ENCODE assay signal across 22 mouse cellular contexts in the genomic region with DNA sequence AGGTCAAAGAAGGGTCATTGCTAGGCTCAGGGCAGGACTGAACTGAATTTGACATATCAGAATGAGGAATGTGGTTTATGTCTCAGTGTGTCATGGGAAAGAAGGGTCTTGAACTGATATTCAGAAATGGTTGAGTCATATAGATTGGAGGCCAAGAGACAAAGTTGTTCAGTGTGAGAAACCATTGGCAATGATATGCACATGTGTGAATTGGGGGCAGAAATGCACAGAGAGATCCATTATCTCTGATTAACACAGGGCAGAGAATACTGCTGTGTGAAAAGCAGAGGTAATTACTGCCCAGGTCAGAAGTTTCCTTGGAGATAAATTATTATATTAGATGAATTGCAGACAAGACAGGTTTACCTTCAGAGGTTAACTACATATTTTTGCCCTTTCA. TPM values are rescaled to one million over a fixed set of nuclear protein-coding genes. Genes with fewer than 3 reads are reported as not detected.
DNase-seq lines count a peak whose midpoint lies in the region; ATAC-seq and TF ChIP-seq lines count a peak whose summit lies in the region.
"Had no signal": no experiment of that assay in that cellular context is flagged by ENCODE, and none has a peak within 500 bp of the region (broad histone marks: within the 10 kb centered on the region; RNA-seq: fewer than 3 reads in every experiment).

No protein-coding gene starts in this region.

- no peak overlapping the region for H3K4me2 ChIP-seq in liver, embryonic 11.5 days
- H3K4me2 ChIP-seq in liver, postnatal 0 days (ENCODE audit: low read depth, low read length) = no peak overlapping the region
- H3K4me2 ChIP-seq in neural tube, embryonic 15.5 days = no peak overlapping the region
- H3K4me2 ChIP-seq: embryonic facial prominence, embryonic 12.5 days; forebrain, embryonic 15.5 days; heart, embryonic 13.5 days had no signal

- H3K4me1 ChIP-seq in liver, embryonic 11.5 days (replicated peaks; ENCODE audit: control insufficient read depth, insufficient read depth, low read length) = peaks cover 4% of the 10 kb centered on the region; the same call in 1 of the 2 replicates
- peaks cover 25% of the 10 kb centered on the region for H3K4me1 ChIP-seq in liver, postnatal 0 days (ENCODE audit: insufficient read depth)
- H3K4me1 ChIP-seq in neural tube, embryonic 15.5 days = no peaks in the 10 kb centered on the region
- H3K4me1 ChIP-seq: embryonic facial prominence, embryonic 12.5 days; forebrain, embryonic 15.5 days had no signal

- H3K9ac ChIP-seq in liver, embryonic 11.5 days (ENCODE audit: low read depth, low read length) = no peak overlapping the region
- no peak overlapping the region for H3K9ac ChIP-seq in liver, postnatal 0 days (replicated peaks)
- no peak overlapping the region for H3K9ac ChIP-seq in neural tube, embryonic 15.5 days (replicated peaks)
- H3K9ac ChIP-seq: embryonic facial prominence, embryonic 12.5 days; forebrain, embryonic 15.5 days; heart, embryonic 13.5 days had no signal

- no peaks in the 10 kb centered on the region for H3K36me3 ChIP-seq in liver, embryonic 11.5 days (ENCODE audit: control insufficient read depth, insufficient read depth, low read length)
- H3K36me3 ChIP-seq in liver, postnatal 0 days (replicated peaks; ENCODE audit: insufficient read depth, low read length) = no peaks in the 10 kb centered on the region
- H3K36me3 ChIP-seq in macrophage (ENCODE audit: inconsistent target) = 0 out of 2 replicates have a peak, but pooled peaks cover 11% of the 10 kb centered on the region
- H3K36me3 ChIP-seq in neural tube, embryonic 15.5 days = no peaks in the 10 kb centered on the region
- H3K36me3 ChIP-seq: embryonic facial prominence, embryonic 12.5 days; forebrain, embryonic 15.5 days; heart, embryonic 13.5 days had no signal

- no peak for DNase-seq in liver, embryonic 11.5 days (ENCODE audit: low spot score)
- DNase-seq in liver, postnatal 0 days = no peak
- DNase-seq in induced T-regulatory cell, adult 2 months (ENCODE audit: low read depth) = peak; percentile 49
- DNase-seq in ovary, postnatal 10 days (ENCODE audit: low spot score) = no peak
- DNase-seq: adrenal gland, postnatal 14 days; B cell, adult 2 months; cerebellum, adult 11-12 months; cerebellum, adult 9-10 months; cerebellum, postnatal 25 days; gastrocnemius, adult 2 months; gastrocnemius, postnatal 25 days; heart, postnatal 36 days had no signal

- no peaks in the 10 kb centered on the region for H3K9me3 ChIP-seq in liver, embryonic 11.5 days (ENCODE audit: control insufficient read depth, low read length)
- no peaks in the 10 kb centered on the region for H3K9me3 ChIP-seq in liver, postnatal 0 days (ENCODE audit: low read length)
- no peaks in the 10 kb centered on the region for H3K9me3 ChIP-seq in neural tube, embryonic 15.5 days (replicated peaks)
- H3K9me3 ChIP-seq: embryonic facial prominence, embryonic 12.5 days; forebrain, embryonic 15.5 days; heart, embryonic 13.5 days had no signal

- peak; percentile 60 for ATAC-seq in liver, embryonic 11.5 days (replicated peaks; ENCODE audit: low FRiP score)
- ATAC-seq in liver, postnatal 0 days = no peak
- ATAC-seq in neural tube, embryonic 15.5 days (ENCODE audit: low FRiP score) = no peak
- no peak for ATAC-seq in frontal cortex, adult (ENCODE audit: low TSS enrichment)
- ATAC-seq: activated CD4-positive, CD25-positive, alpha-beta regulatory T cell, adult 4 months; CD4-positive, CD25-positive, alpha-beta regulatory T cell, adult 4 months; forebrain, embryonic 15.5 days; hindbrain, embryonic 16.5 days; Patski had no signal

- TF ChIP-seq EP300 in liver, postnatal 0 days (IDR thresholded peaks at IDR 0.05; ENCODE audit: low read depth) = no peak

- no peak overlapping the region for H3K4me3 ChIP-seq in liver, embryonic 11.5 days (ENCODE audit: low read depth, low read length)
- no peak overlapping the region for H3K4me3 ChIP-seq in liver, postnatal 0 days (ENCODE audit: low read depth, low read length)
- H3K4me3 ChIP-seq in macrophage (ENCODE audit: inconsistent target) = no peak overlapping the region
- no peak overlapping the region for H3K4me3 ChIP-seq in neural tube, embryonic 15.5 days (replicated peaks)
- H3K4me3 ChIP-seq: embryonic facial prominence, embryonic 12.5 days; forebrain, embryonic 15.5 days; gastrocnemius, adult 2 months; heart, embryonic 13.5 days had no signal

- H3K27ac ChIP-seq in liver, embryonic 11.5 days (ENCODE audit: low read depth, low read length) = no peak overlapping the region; the same call in 1 of the 2 replicates
- H3K27ac ChIP-seq in liver, postnatal 0 days (ENCODE audit: low read depth) = no peak overlapping the region
- 0 out of 2 replicates have a peak overlapping the region, but pooled peaks have one; percentile 96 for H3K27ac ChIP-seq in macrophage
- H3K27ac ChIP-seq in neural tube, embryonic 15.5 days (replicated peaks) = no peak overlapping the region
- H3K27ac ChIP-seq: embryonic facial prominence, embryonic 12.5 days; forebrain, embryonic 15.5 days; gastrocnemius, adult 2 months; heart, embryonic 13.5 days had no signal

- H3K79me2 ChIP-seq in macrophage (ENCODE audit: inconsistent target) = peaks cover 100% of the 10 kb centered on the region

- no peaks in the 10 kb centered on the region for H3K27me3 ChIP-seq in liver, embryonic 11.5 days (replicated peaks; ENCODE audit: control insufficient read depth, insufficient read depth, low read length)
- no peaks in the 10 kb centered on the region for H3K27me3 ChIP-seq in liver, postnatal 0 days (ENCODE audit: insufficient read depth, low read length)
- no peaks in the 10 kb centered on the region for H3K27me3 ChIP-seq in neural tube, embryonic 15.5 days (replicated peaks)
- H3K27me3 ChIP-seq: embryonic facial prominence, embryonic 12.5 days; forebrain, embryonic 15.5 days; heart, embryonic 13.5 days; Patski had no signal

- TF ChIP-seq CTCF in liver, postnatal 0 days (IDR thresholded peaks at IDR 0.05; ENCODE audit: low read depth) = no peak

RNA-seq across cellular contexts. Expression of a gene that starts 10.7 kb away (rescaled TPM):
- 242 and 268 TPM in 2 replicates for polyA plus RNA-seq in liver, embryonic 11.5 days (2014; fragmentation: Nextera tagmentation; extraction: Ambion mirVana)
- polyA plus RNA-seq in liver, postnatal 0 days (2015; fragmentation: Nextera tagmentation; extraction: Ambion mirVana) = 61.3 and 73.3 TPM in 2 replicates
- 1,000 to 10,000 TPM in 15 of 26 experiments, 100 to 1,000 TPM in 10, 10 to 100 TPM in 1; 83.6 to 1,534 (median 1,127) TPM for total RNA-seq in macrophage (2018; cell fraction: chromatin; rRNA removed)
- total RNA-seq in macrophage (2018; cell fraction: cytosol; rRNA removed) = 100 to 1,000 TPM; 334 to 648 (median 462) TPM
- 1,000 to 10,000 TPM in 11 of 26 experiments, 100 to 1,000 TPM in 15; 271 to 1,882 (median 927) TPM for total RNA-seq in macrophage (2018; cell fraction: nucleus; rRNA removed)
- polyA plus RNA-seq in macrophage (2018) = 311 to 412 TPM (median 370 TPM) in 3 replicates
- polyA plus RNA-seq in neural tube, embryonic 15.5 days (2015; fragmentation: Nextera tagmentation; extraction: Ambion mirVana) = 48.7 and 79.3 TPM in 2 replicates
